Mouse (Mus musculus) embryo, embryonic 10 days (tissue): ENCODE measurements at regions not wholly inside any gene's neighbourhood (a gene's known extent, or its start where the extent isn't known, plus 50 kb on each side); places are given as distances from the start of the nearest gene placed in this dataset.

Experiments
- DNase-seq: peaks from one replicate; pipeline ENCODE4 v3.0.0-alpha.2; 2015; ENCODE audit warnings: low spot score

- peak; percentile 43 for DNase-seq
Observed at GRCm38 (mm10) chr10:111826033-111826754, 146.3 kb upstream of the Krr1 start.

GRCm38 (mm10) chr10:111827246-111827645 is 145.2 kb upstream of the Krr1 start:
- no peak for DNase-seq

- no peak for DNase-seq
Observed at GRCm38 (mm10) chr10:111827930-111828329, 144.5 kb upstream of the Krr1 start.

GRCm38 (mm10) chr10:111828610-111829009 is 143.9 kb upstream of the Krr1 start:
- no peak for DNase-seq

- DNase-seq, result no peak
Observed at GRCm38 (mm10) chr10:111829291-111829690, 143.2 kb upstream of the Krr1 start.

GRCm38 (mm10) chr10:111831105-111831504 is 141.4 kb upstream of the Krr1 start:
- DNase-seq, result no peak

- peak; percentile 61 for DNase-seq
Observed at GRCm38 (mm10) chr10:111833611-111834010, 138.9 kb upstream of the Krr1 start.

- DNase-seq, result no peak
Observed at GRCm38 (mm10) chr10:111834280-111834679, 138.2 kb upstream of the Krr1 start.

- peak; percentile 79 for DNase-seq
Observed at GRCm38 (mm10) chr10:111834925-111835823, 137.3 kb upstream of the Krr1 start.

- no peak for DNase-seq
Observed at GRCm38 (mm10) chr10:111836191-111836590, 136.3 kb upstream of the Krr1 start.

GRCm38 (mm10) chr10:111836802-111837201 is 135.7 kb upstream of the Krr1 start:
- DNase-seq, result no peak

GRCm38 (mm10) chr10:111842321-111842775 is 130.1 kb upstream of the Krr1 start:
- peak; percentile 44 for DNase-seq

- no peak for DNase-seq
Observed at GRCm38 (mm10) chr10:111842896-111843295, 129.6 kb upstream of the Krr1 start.

- DNase-seq, result peak; percentile 36
Observed at GRCm38 (mm10) chr10:111843301-111843700, 129.2 kb upstream of the Krr1 start.

- DNase-seq, result no peak
Observed at GRCm38 (mm10) chr10:111844144-111844543, 128.3 kb upstream of the Krr1 start.

- no peak for DNase-seq
Observed at GRCm38 (mm10) chr10:111845946-111846345, 126.5 kb upstream of the Krr1 start.

GRCm38 (mm10) chr10:111854254-111854653 is 118.2 kb upstream of the Krr1 start:
- DNase-seq, result no peak

- DNase-seq, result no peak
Observed at GRCm38 (mm10) chr10:111855496-111855895, 117.0 kb upstream of the Krr1 start.

GRCm38 (mm10) chr10:111858403-111858802 is 114.1 kb upstream of the Krr1 start:
- DNase-seq, result no peak

- DNase-seq, result no peak
Observed at GRCm38 (mm10) chr10:111865286-111865830, 107.1 kb upstream of the Krr1 start.

- DNase-seq, result peak; percentile 38
Observed at GRCm38 (mm10) chr10:111867102-111867501, 105.4 kb upstream of the Krr1 start.

- peak; percentile 68 for DNase-seq
Observed at GRCm38 (mm10) chr10:111867538-111867937, 104.9 kb upstream of the Krr1 start.

GRCm38 (mm10) chr10:111880354-111880753 is 92.1 kb upstream of the Krr1 start:
- no peak for DNase-seq
